Mouse (Mus musculus): ENCODE measurements at regions not wholly inside any gene's neighbourhood (a gene's known extent, or its start where the extent isn't known, plus 50 kb on each side); places are given as distances from the start of the nearest gene placed in this dataset.
"Not testable (repeated sequence)": the region's sequence is repeated elsewhere in the genome, so short reads cannot be mapped to it uniquely, and the experiment has no call there.

- no peak for TF ChIP-seq POLR2A (IDR thresholded peaks at IDR 0.05; ENCODE audit: extremely low read depth, insufficient read depth, low read length)
- no peak for TF ChIP-seq CTCF (IDR thresholded peaks at IDR 0.05; ENCODE audit: low read depth, low read length)
- Histone ChIP-seq H3K27ac (replicated peaks; ENCODE audit: insufficient read depth, low read depth, low read length) (no peak overlapping the region), H3K9ac (ENCODE audit: low read depth, low read length) (no peak overlapping the region), H3K27me3 (ENCODE audit: control insufficient read depth, insufficient read depth, low read length) (no peaks in the 10 kb centered on the region), H3K79me2 (ENCODE audit: control insufficient read depth, insufficient read depth, low read length) (no peaks in the 10 kb centered on the region), H3K36me3 (ENCODE audit: control insufficient read depth, insufficient read depth, low read length) (no peaks in the 10 kb centered on the region), H3K4me1 (ENCODE audit: control insufficient read depth, insufficient read depth, low read length) (no peaks in the 10 kb centered on the region), H3K4me3 (ENCODE audit: insufficient read depth, low read depth, low read length) (no peak overlapping the region)
- DNase-seq (ENCODE audit: extremely low read depth, low read depth, low spot score) = no peak
- WGBS = 73% methylated on average over 9 of the region's 9 CpGs
Measured at GRCm38 (mm10) chr11:63246052-63246661, 117.4 kb downstream of the Pmp22 start.

GRCm38 (mm10) chr11:63252012-63252856 lies 123.5 kb downstream of the Pmp22 start:
- H3K79me2 ChIP-seq (ENCODE audit: control insufficient read depth, insufficient read depth, low read length) = no peaks in the 10 kb centered on the region
- no peak for TF ChIP-seq POLR2A (IDR thresholded peaks at IDR 0.05; ENCODE audit: extremely low read depth, insufficient read depth, low read length)
- TF ChIP-seq CTCF (IDR thresholded peaks at IDR 0.05; ENCODE audit: low read depth, low read length) = no peak
- no peaks in the 10 kb centered on the region for H3K27me3 ChIP-seq (ENCODE audit: control insufficient read depth, insufficient read depth, low read length)
- H3K36me3 ChIP-seq (ENCODE audit: control insufficient read depth, insufficient read depth, low read length) = no peaks in the 10 kb centered on the region
- H3K27ac ChIP-seq (replicated peaks; ENCODE audit: insufficient read depth, low read depth, low read length) = no peak overlapping the region
- no peak overlapping the region for H3K9ac ChIP-seq (ENCODE audit: low read depth, low read length)
- H3K4me1 ChIP-seq (ENCODE audit: control insufficient read depth, insufficient read depth, low read length) = no peaks in the 10 kb centered on the region
- 63% methylated on average over 8 of the region's 8 CpGs for WGBS
- H3K4me3 ChIP-seq (ENCODE audit: insufficient read depth, low read depth, low read length) = no peak overlapping the region
- DNase-seq (ENCODE audit: extremely low read depth, low read depth, low spot score) = peak; percentile 3

GRCm38 (mm10) chr11:63252968-63253602 lies 124.3 kb downstream of the Pmp22 start:
- H3K4me1 ChIP-seq (ENCODE audit: control insufficient read depth, insufficient read depth, low read length) = no peaks in the 10 kb centered on the region
- no peaks in the 10 kb centered on the region for H3K27me3 ChIP-seq (ENCODE audit: control insufficient read depth, insufficient read depth, low read length)
- H3K27ac ChIP-seq (replicated peaks; ENCODE audit: insufficient read depth, low read depth, low read length) = no peak overlapping the region
- TF ChIP-seq CTCF (IDR thresholded peaks at IDR 0.05; ENCODE audit: low read depth, low read length) = no peak
- H3K36me3 ChIP-seq (ENCODE audit: control insufficient read depth, insufficient read depth, low read length) = no peaks in the 10 kb centered on the region
- WGBS = 59% methylated on average over 5 of the region's 5 CpGs
- no peak overlapping the region for H3K9ac ChIP-seq (ENCODE audit: low read depth, low read length)
- no peak overlapping the region for H3K4me3 ChIP-seq (ENCODE audit: insufficient read depth, low read depth, low read length)
- no peak for DNase-seq (ENCODE audit: extremely low read depth, low read depth, low spot score)
- no peaks in the 10 kb centered on the region for H3K79me2 ChIP-seq (ENCODE audit: control insufficient read depth, insufficient read depth, low read length)

DNA sequence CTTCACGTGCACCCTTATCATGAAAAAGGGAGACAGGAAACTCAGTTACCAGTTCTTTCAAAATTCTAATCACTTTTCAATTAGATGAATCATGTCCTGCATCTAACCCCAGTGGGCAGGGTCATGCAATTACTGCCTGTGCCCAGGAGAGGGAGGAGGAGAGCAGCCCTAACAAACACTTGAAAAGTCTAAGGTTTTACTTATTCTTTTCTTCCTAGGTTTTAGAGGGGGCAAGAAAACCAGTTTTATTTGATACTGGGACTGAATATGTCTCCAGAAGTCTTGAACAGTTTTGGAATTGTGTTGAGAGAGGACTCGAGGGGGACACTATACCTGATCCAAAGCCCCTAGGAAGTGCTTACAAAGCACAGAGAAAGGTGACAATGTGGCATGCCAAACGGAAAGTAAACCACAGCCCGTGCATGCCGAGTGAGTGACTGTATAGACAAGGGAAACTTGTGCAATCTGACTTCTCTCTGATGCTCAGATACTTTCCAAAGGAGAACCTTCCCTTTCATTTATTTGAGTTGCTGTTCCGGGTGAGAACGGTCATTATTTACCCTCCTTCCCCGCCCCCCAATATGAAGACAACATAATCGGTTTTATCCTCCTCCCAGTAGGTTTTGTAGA lies 135.8 kb downstream of the Pmp22 start:
- peak; percentile 71 for TF ChIP-seq CTCF (IDR thresholded peaks at IDR 0.05; ENCODE audit: low read depth, low read length)
- TF ChIP-seq POLR2A (IDR thresholded peaks at IDR 0.05; ENCODE audit: extremely low read depth, insufficient read depth, low read length) = no peak
- Histone ChIP-seq H3K9ac (ENCODE audit: low read depth, low read length) (peak overlapping the region; percentile 60), H3K4me3 (ENCODE audit: insufficient read depth, low read depth, low read length) (0 out of 2 replicates have a peak overlapping the region, but pooled peaks have one; percentile 27), H3K4me1 (ENCODE audit: control insufficient read depth, insufficient read depth, low read length) (no peaks in the 10 kb centered on the region), H3K27me3 (ENCODE audit: control insufficient read depth, insufficient read depth, low read length) (no peaks in the 10 kb centered on the region), H3K36me3 (ENCODE audit: control insufficient read depth, insufficient read depth, low read length) (no peaks in the 10 kb centered on the region), H3K27ac (replicated peaks; ENCODE audit: insufficient read depth, low read depth, low read length) (no peak overlapping the region), H3K79me2 (ENCODE audit: control insufficient read depth, insufficient read depth, low read length) (no peaks in the 10 kb centered on the region)
- WGBS = 18% methylated on average over 9 of the region's 9 CpGs
- peak; percentile 22 for DNase-seq (ENCODE audit: extremely low read depth, low read depth, low spot score)

DNA sequence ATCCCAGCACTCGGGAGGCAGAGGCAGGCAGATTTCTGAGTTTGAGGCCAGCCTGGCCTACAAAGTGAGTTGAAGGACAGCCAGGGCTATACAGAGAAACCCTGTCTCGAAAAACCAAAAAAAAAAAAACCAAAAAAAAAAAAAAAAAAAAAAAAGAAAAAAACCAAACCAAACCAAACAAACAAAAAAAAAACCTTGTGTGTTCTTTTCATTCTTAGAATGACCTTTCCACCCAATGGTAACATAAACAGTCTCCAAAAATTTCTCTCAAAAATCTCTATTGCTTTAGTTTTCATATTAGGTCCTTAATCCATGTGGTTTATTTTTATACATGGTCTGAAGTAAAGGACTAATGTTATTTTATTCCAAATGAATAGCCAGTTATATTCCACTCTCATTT lies 137.5 kb downstream of the Pmp22 start:
- DNase-seq (ENCODE audit: extremely low read depth, low read depth, low spot score); H3K27ac ChIP-seq (replicated peaks; ENCODE audit: insufficient read depth, low read depth, low read length); H3K9ac ChIP-seq (ENCODE audit: low read depth, low read length); H3K36me3 ChIP-seq (ENCODE audit: control insufficient read depth, insufficient read depth, low read length); H3K27me3 ChIP-seq (ENCODE audit: control insufficient read depth, insufficient read depth, low read length); H3K4me1 ChIP-seq (ENCODE audit: control insufficient read depth, insufficient read depth, low read length); H3K4me3 ChIP-seq (ENCODE audit: insufficient read depth, low read depth, low read length); H3K79me2 ChIP-seq (ENCODE audit: control insufficient read depth, insufficient read depth, low read length): not testable (repeated sequence)
- 95% methylated on average over 2 of the region's 2 CpGs for WGBS
